Mouse (Mus musculus) large intestine, adult 2 months (tissue): ENCODE data around the gene Trove2. TPM values are rescaled to one million over a fixed set of nuclear protein-coding genes. Genes with fewer than 3 reads are reported as not detected.
"Not testable (repeated sequence)": the region's sequence is repeated elsewhere in the genome, so short reads cannot be mapped to it uniquely, and the experiment has no call there.

Source experiments
- DNase-seq: peaks from one replicate; pipeline ENCODE4 v3.0.0-alpha.2; 2012; ENCODE audit warnings: low read depth, low spot score
- WGBS: fragments of 180-500 bp; shearing (Covaris S2); methylation state at CpG from one replicate; pipeline ENCODE4 v1.1.7; 2018; 5-methylcytosine and 5-hydroxymethylcytosine counted together
- polyA plus RNA-seq: library from polyadenylated mRNA; depleted of rRNA; stranded (reverse); fragments of >200 nt; gene quantifications from 2 replicates; pipeline ENCODE4 v1.2.3, GENCODE M21; 2012

Gene Trove2
- polyA plus RNA-seq, 1 experiment, result 0.58 TPM

DNA sequence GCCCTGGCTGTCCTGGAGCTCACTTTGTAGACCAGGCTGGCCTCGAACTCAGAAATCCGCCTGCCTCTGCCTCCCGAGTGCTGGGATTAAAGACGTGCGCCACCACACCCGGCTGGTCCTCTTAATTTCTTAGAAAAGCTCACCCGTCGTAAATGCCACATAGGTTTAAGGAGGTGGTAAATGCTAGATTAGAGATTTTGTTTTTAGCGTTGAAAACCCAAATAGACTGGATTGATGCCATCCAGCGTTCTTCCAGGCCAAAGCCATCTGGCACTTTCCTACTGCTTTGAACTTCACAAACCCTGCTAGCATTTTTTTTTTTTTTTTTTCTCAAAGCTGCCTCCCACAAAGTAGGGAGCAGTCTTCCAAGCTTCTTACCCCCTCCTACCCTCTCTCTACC, 36.3 kb downstream of the Trove2 start:
- 83% methylated on average over 10 of the region's 10 CpGs for WGBS
- DNase-seq, result no peak

- under 1% methylated on average over 70 of the region's 71 CpGs for WGBS
- peak; percentile 81 for DNase-seq
These were observed 37.2 kb downstream of the Trove2 start for GRCm38 (mm10) chr1:143739361-143740350.

GRCm38 (mm10) chr1:143738811-143739210, 38.1 kb downstream of the Trove2 start:
- WGBS, result 8% methylated on average over 11 of the region's 11 CpGs

GRCm38 (mm10) chr1:143733914-143734410, 42.9 kb downstream of the Trove2 start:
- no peak for DNase-seq
- 75% methylated on average over 5 of the region's 5 CpGs for WGBS

More at GRCm38 (mm10) chr1:143738811-143739210, 38.1 kb downstream of the Trove2 start:
- DNase-seq, result peak; percentile 16

- no peak for DNase-seq
These were observed 45.2 kb downstream of the Trove2 start for GRCm38 (mm10) chr1:143731691-143732090.

DNA sequence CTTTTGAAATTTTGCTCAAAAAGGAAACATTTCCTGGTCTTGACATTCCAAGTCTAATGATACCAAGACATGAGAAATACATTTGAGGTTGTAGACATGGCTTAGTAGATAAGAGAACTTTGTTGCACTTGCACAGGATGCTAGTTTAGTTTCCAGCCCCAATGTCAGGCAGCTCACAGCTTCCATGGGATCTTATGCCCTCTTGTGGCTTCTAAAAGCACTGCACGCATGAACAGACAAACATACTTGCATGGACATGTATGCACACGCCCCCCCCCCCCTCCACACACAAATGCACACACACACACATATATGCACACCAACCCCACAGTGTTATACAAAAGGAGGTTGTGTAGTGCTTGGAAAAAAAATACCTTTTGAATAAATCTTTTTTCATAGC, 46.0 kb downstream of the Trove2 start:
- DNase-seq, result no peak

More at GRCm38 (mm10) chr1:143731691-143732090, 45.2 kb downstream of the Trove2 start:
- 63% methylated on average over 4 of the region's 4 CpGs for WGBS

GRCm38 (mm10) chr1:143727701-143728445, 49.0 kb downstream of the Trove2 start:
- 32% methylated on average over 9 of the region's 9 CpGs for WGBS

More for the DNA sequence above, 46.0 kb downstream of the Trove2 start:
- 85% methylated on average over 2 of the region's 2 CpGs for WGBS

DNA sequence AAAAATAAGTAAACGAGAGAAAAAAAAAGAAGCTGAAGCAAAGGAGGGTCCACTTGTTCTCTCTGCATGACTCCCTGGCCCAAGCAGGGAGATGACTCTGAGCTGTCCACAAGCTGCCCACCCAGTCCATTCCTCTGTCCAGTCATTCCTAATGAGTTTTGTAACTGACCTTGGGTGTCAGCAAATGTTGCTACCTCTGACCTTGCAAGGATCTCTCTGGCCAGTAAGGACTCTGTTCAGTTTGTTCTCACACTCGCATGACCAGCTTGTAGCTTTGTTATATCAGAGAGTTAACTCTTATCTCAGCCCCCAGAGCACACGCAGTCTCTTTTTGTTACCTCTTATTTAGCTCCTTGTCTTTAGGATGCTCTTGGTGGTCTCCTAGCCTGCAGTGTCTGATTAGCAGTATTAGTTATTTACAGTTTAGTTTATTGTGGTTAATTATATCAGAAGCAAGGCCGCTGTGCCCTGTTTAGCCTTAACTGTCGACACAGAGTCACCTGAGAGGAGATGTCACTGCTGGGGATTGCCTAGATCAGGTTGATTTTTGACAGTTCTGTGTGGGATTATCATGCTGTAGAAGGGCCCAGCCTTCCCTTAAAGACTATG, 52.3 kb downstream of the Trove2 start:
- 77% methylated on average over 5 of the region's 5 CpGs for WGBS

More at GRCm38 (mm10) chr1:143727701-143728445, 49.0 kb downstream of the Trove2 start:
- DNase-seq, result no peak

DNA sequence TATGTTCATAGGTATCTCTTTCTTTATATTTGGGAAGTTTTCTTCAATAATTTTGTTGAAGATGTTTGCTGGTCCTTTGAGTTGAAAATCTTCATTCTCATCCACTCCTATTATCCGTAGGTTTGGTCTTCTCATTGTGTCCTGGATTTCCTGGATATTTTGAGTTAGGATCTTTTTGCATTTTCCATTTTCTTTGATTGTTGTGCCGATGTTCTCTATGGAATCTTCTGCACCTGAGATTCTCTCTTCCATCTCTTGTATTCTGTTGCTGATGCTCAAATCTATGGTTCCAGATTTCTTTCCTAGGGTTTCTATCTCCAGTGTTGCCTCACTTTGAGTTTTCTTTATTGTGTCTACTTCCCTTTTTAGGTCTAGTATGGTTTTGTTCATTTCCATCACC, 60.8 kb downstream of the Trove2 start, which contains the start of gene Glrx2:
Glrx2 (plus strand) TSS at position 301 of the 400 bp plus-strand sequence.
- not testable (repeated sequence) for DNase-seq
- no CpG with 5 or more reads among the region's 2 CpGs for WGBS

More for the DNA sequence above, 52.3 kb downstream of the Trove2 start:
- no peak for DNase-seq

GRCm38 (mm10) chr1:143710627-143710976, 66.3 kb downstream of the Trove2 start:
- 60% methylated on average over 5 of the region's 5 CpGs for WGBS
- DNase-seq, result no peak

DNA sequence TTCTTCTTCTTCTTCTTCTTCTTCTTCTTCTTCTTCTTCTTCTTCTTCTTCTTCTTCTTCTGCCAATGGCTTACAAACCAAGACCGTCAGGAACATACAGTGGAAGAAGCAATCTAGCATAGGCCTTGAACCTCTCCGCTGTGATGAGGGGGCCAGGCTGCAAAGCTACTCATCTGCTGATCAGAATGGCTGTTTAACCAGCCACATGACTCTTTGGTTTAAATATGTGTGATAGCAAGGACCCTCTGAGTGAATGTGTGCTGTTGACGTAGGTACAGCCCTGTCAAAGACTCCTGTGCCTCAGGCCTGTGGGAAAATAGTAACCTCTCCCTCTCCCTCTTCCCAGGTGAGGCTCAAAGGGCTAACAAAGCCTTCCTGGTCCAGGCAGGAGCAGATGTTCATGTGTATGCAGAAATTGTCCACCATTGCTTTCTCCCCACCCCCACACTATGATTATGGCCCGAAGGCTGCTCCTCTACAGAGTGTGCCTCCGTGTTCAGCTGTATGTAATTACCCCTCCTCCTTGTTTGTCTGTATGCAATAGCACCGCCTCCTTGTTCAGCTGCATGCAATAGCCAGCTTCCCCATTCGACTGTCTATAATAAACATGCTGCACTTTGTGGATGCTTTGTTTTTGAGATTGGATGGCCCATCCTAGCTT, 66.8 kb downstream of the Trove2 start:
- no peak for DNase-seq
- WGBS, result 49% methylated on average over 7 of the region's 7 CpGs

DNA sequence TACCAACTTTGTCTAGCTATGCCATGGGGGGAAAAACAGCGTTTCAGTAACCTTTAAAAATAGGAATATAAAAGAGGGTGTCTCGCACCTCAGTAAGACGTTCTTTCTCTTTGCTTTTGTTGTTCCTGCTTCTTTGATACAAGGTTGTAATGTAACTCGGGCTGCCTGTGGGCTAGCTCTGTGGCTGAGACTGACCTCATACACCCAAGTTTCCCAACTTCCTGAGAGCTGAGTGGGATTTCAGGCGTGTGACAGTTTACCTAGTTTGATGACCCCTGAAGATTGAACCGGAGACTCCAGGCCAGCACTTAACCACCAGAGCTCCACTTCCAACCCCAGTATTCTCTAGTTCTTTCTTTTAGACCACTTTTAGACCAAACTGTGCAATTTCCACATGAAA, 68.5 kb downstream of the Trove2 start:
- WGBS, result 63% methylated on average over 6 of the region's 6 CpGs
- DNase-seq, result no peak

GRCm38 (mm10) chr1:143707006-143707405, 69.9 kb downstream of the Trove2 start:
- DNase-seq, result no peak
- 32% methylated on average over 4 of the region's 4 CpGs for WGBS

DNA sequence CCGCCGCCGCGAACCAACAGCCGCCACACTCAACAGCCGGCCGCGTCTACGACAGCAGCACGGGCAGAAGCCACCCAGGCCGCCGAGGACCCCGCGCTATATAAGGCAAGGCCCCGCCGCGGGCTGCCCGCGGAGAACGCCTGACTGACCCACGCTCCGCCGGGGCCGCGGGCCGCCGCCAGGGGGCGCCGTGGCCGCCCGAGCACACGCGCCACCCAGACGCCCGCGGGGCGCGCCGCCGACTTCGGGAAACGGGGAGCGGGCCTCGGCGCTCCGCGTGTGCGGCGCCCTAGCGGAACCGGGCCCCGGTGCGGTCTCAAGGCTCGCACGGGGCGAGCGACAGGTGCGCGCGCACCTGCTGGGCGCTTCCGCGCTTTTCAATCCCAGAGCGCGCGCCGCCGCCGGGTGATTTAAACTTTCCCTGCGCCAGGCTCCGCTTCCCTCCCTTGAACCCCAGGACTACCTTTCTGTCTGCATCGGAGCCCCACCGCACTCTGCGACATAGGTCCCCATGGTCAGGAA, 74.1 kb downstream of the Trove2 start, which contains the start of gene Cdc73:
Cdc73 (minus strand) TSS at position 153 of the 522 bp plus-strand sequence.
- 1% methylated on average over 69 of the region's 74 CpGs for WGBS

GRCm38 (mm10) chr1:143702141-143702740, 74.6 kb downstream of the Trove2 start:
- WGBS, result 2% methylated on average over 43 of the region's 48 CpGs
- DNase-seq, result no peak

More for the DNA sequence above, 74.1 kb downstream of the Trove2 start, which contains the start of gene Cdc73:
- DNase-seq, result peak; percentile 60

DNA sequence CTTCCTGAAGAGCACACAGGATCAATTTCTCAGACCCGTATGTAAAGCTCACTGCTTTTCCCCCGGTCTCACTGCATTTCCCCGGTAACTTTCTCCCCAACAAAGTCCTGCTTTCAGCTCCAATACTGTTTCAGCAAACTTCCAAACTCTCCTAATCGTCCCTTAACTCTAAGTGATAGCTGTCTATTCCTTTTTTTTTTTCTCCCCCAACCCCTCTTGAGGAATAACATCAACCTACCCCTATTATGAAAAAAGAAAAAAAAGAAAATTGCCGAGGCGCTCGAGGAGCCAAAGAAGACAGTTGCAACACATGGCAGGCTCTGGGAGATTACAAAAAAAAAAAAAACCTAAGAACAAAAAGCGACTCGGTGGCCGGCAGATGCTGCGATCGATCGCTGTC, 75.1 kb downstream of the Trove2 start:
- under 1% methylated on average over 13 of the region's 13 CpGs for WGBS
- DNase-seq, result no peak
